Mouse (Mus musculus) adrenal gland, postnatal 10 days (tissue): ENCODE measurements at regions not wholly inside any gene's neighbourhood (a gene's known extent, or its start where the extent isn't known, plus 50 kb on each side); places are given as distances from the start of the nearest gene placed in this dataset.

Experiments used
- DNase-seq: peaks from one replicate; pipeline ENCODE4 v3.0.0; 2021; ENCODE audit warnings: mixed read lengths

GRCm38 (mm10) chr12:27140335-27140702, 202.1 kb downstream of the Sox11 start:
- DNase-seq = peak; percentile 13

GRCm38 (mm10) chr12:27139683-27140334, 202.6 kb downstream of the Sox11 start:
- no peak for DNase-seq

- no peak for DNase-seq
These were observed 203.4 kb downstream of the Sox11 start for GRCm38 (mm10) chr12:27138663-27139633.

GRCm38 (mm10) chr12:27135997-27136559, 206.3 kb downstream of the Sox11 start:
- DNase-seq = no peak

- no peak for DNase-seq
These were observed 211.8 kb downstream of the Sox11 start for GRCm38 (mm10) chr12:27130544-27130943.

- DNase-seq = no peak
These were observed 215.2 kb downstream of the Sox11 start for GRCm38 (mm10) chr12:27127054-27127605.

GRCm38 (mm10) chr12:27118581-27118980, 223.8 kb downstream of the Sox11 start:
- DNase-seq = no peak

GRCm38 (mm10) chr12:27115392-27115791, 227.0 kb downstream of the Sox11 start:
- no peak for DNase-seq

- DNase-seq = no peak
These were observed 237.3 kb downstream of the Sox11 start for GRCm38 (mm10) chr12:27104925-27105571.

- no peak for DNase-seq
These were observed 239.4 kb downstream of the Sox11 start for GRCm38 (mm10) chr12:27102996-27103395.

- no peak for DNase-seq
These were observed 253.2 kb downstream of the Sox11 start for GRCm38 (mm10) chr12:27089206-27089605.

- DNase-seq = no peak
These were observed 256.5 kb downstream of the Sox11 start for GRCm38 (mm10) chr12:27085890-27086289.

- DNase-seq = no peak
These were observed 258.5 kb downstream of the Sox11 start for GRCm38 (mm10) chr12:27083645-27084550.

- DNase-seq = no peak
These were observed 259.3 kb downstream of the Sox11 start for GRCm38 (mm10) chr12:27083089-27083488.

- DNase-seq = peak; percentile 14
These were observed 259.8 kb downstream of the Sox11 start for GRCm38 (mm10) chr12:27082624-27083023.

- DNase-seq = no peak
These were observed 266.2 kb downstream of the Sox11 start for GRCm38 (mm10) chr12:27076107-27076738.

GRCm38 (mm10) chr12:27065011-27065517, 277.3 kb downstream of the Sox11 start:
- DNase-seq = no peak

- DNase-seq = no peak
These were observed 278.9 kb downstream of the Sox11 start for GRCm38 (mm10) chr12:27063518-27063917.

GRCm38 (mm10) chr12:27062511-27063264, 279.7 kb downstream of the Sox11 start:
- DNase-seq = no peak

GRCm38 (mm10) chr12:27062061-27062461, 280.3 kb downstream of the Sox11 start:
- peak; percentile 26 for DNase-seq
